Mouse (Mus musculus) C2C12 (cell line): ENCODE results near the gene Acvr1. TPM values are rescaled to one million over a fixed set of nuclear protein-coding genes. Genes with fewer than 3 reads are reported as not detected.

ENCODE experiments used
- H3K27me3 ChIP-seq: one replicate; pipeline ENCODE4 v1.6.1; 2011; ENCODE audit not compliant: control insufficient read depth, insufficient read depth, insufficient read length
- H3K36me3 ChIP-seq: one replicate; pipeline ENCODE4 v1.6.1; 2011; ENCODE audit not compliant: control insufficient read depth, insufficient read depth
- H3K4me3 ChIP-seq: one replicate; pipeline ENCODE4 v1.5.1; 2011; ENCODE audit warnings: mild to moderate bottlenecking, control low read depth; ENCODE audit not compliant: poor library complexity, insufficient read depth, severe bottlenecking
- H3K79me2 ChIP-seq: one replicate; pipeline ENCODE4 v1.6.1; 2011; ENCODE audit not compliant: control insufficient read depth, insufficient read depth
- H3K79me3 ChIP-seq: one replicate; pipeline ENCODE4 v1.6.1; 2011; ENCODE audit warnings: low read depth, control low read depth
- H3ac ChIP-seq: one replicate; pipeline ENCODE3; 2011; ENCODE audit warnings: low read depth; ENCODE audit not compliant: control insufficient read depth, insufficient read length
- CEBPB ChIP-seq: IDR thresholded peaks from one replicate; pipeline ENCODE4 v1.6.1; 2011; ENCODE audit warnings: low read depth, mild to moderate bottlenecking, control low read depth, moderate library complexity
- CTCF ChIP-seq: IDR thresholded peaks from one replicate; pipeline ENCODE4 v1.5.1; 2011; ENCODE audit not compliant: control insufficient read depth, insufficient read depth, insufficient read length
- FOSL1 ChIP-seq: IDR thresholded peaks from one replicate; pipeline ENCODE4 v1.8.0; 2011; ENCODE audit warnings: mild to moderate bottlenecking, low read length; ENCODE audit not compliant: poor library complexity, insufficient read depth, severe bottlenecking
- MAX ChIP-seq: IDR thresholded peaks from one replicate; pipeline ENCODE4 v1.6.1; 2011; ENCODE audit warnings: mild to moderate bottlenecking, control low read depth
- MYOD1 ChIP-seq: IDR thresholded peaks from one replicate; pipeline ENCODE4 v1.6.1; 2011; ENCODE audit warnings: low read depth; ENCODE audit not compliant: control insufficient read depth, insufficient read length
- MYOG ChIP-seq: IDR thresholded peaks from one replicate; pipeline ENCODE4 v1.6.1; 2011; ENCODE audit not compliant: control insufficient read depth, insufficient read length; ENCODE audit errors: extremely low read depth
- USF1 ChIP-seq: IDR thresholded peaks from one replicate; pipeline ENCODE4 v1.6.1; 2011; ENCODE audit warnings: low read depth, mild to moderate bottlenecking, control low read depth, moderate library complexity
- polyA plus RNA-seq: library from polyadenylated mRNA; unstranded; fragments of >200 nt; fragmentation: generic; extraction: Trizol; gene quantifications from one replicate; pipeline ENCODE4 v1.2.1, GENCODE M21; 2012; ENCODE audit warnings: missing spikeins

Acvr1 gene
- polyA plus RNA-seq, 1 experiment = 37.2 TPM

DNA sequence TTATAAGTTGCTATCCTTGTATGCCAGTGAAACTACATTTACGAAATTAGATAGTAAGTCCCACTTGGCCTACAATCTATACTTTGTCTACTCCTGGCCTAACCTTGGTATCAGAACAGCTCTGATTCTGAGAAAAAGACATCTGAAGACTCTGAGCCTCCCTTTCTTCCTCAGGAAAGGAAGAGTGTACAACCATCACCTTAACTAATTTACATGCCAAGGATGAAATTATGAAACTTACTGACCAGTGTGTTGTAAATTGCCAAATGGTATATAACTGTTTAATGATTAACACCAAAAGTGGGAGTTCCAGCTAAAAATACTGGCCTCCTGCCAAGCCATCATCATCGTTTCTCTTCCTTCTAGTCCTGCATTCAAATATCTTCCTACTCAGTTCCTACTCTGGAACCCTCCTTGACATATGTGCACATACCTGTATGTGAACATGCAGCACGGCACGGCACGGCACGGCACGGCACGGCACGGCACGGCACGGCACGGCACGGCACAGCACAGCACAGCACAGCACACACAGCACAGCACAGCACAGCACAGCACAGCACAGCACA is 141.4 kb downstream of the Acvr1 start:
- Histone ChIP-seq H3K4me3 (no peak overlapping the region), H3K79me2 (no peaks in the 10 kb centered on the region), H3ac (no peak overlapping the region), H3K36me3 (no peaks in the 10 kb centered on the region), H3K79me3 (no peaks in the 10 kb centered on the region), H3K27me3 (no peaks in the 10 kb centered on the region)
- TF ChIP-seq MAX (no peak), USF1 (no peak), CEBPB (no peak), FOSL1 (no peak), MYOG (no peak), CTCF (no peak), MYOD1 (no peak)

DNA sequence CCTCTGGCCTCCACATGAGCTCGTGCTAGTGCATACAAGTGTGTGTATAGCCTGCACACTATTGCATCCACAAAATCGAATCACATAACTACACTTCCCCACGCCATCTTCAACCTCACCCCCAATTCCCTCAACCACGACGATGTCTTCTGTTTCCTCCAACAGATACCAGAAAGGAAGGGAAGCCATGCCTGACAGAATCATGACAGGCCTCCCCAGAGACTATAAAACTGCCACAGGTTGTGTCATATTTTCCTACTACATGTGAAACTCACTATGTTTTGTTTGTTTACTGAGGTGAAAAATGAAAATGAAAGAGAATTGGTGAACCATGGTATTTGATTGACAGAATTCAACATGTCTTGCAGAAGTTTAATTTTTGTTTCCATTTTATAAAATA is 143.6 kb downstream of the Acvr1 start:
- no peaks in the 10 kb centered on the region for H3K79me3 ChIP-seq

DNA sequence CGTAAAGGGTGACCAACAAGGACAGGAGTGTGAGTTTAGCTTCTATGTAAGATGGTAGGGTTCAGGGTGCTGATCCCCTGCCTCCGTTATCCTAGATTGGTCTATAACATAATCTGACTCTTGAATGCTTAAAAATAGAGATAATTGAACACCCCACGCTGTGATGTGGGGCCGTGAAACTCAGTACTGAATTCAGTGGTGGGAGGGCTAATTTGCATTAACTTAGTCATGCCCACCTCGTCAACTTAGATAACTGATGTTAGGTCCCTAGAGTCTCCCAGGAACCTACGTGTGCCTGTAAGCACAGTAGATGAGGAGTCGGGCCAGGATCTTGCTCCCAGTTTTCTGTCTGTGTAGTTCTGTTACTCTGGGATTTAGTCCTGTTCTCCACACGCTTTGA is 147.4 kb downstream of the Acvr1 start:
- Histone ChIP-seq H3K36me3 (no peaks in the 10 kb centered on the region), H3K79me3 (no peaks in the 10 kb centered on the region), H3K27me3 (no peaks in the 10 kb centered on the region), H3ac (no peak overlapping the region), H3K79me2 (no peaks in the 10 kb centered on the region), H3K4me3 (no peak overlapping the region)
- TF ChIP-seq CEBPB = no peak
- TF ChIP-seq MYOD1 = no peak
- TF ChIP-seq CTCF = no peak
- no peak for TF ChIP-seq USF1
- no peak for TF ChIP-seq FOSL1
- TF ChIP-seq MAX = no peak
- TF ChIP-seq MYOG = no peak

More for the DNA sequence above, 143.6 kb downstream of the Acvr1 start:
- no peaks in the 10 kb centered on the region for H3K27me3 ChIP-seq
- no peaks in the 10 kb centered on the region for H3K79me2 ChIP-seq
- H3ac ChIP-seq = no peak overlapping the region
- no peak overlapping the region for H3K4me3 ChIP-seq
- TF ChIP-seq FOSL1 = no peak
- TF ChIP-seq MYOG = no peak
- no peak for TF ChIP-seq MAX
- no peak for TF ChIP-seq CTCF
- TF ChIP-seq MYOD1 = no peak
- no peak for TF ChIP-seq CEBPB
- TF ChIP-seq USF1 = no peak
- no peaks in the 10 kb centered on the region for H3K36me3 ChIP-seq

DNA sequence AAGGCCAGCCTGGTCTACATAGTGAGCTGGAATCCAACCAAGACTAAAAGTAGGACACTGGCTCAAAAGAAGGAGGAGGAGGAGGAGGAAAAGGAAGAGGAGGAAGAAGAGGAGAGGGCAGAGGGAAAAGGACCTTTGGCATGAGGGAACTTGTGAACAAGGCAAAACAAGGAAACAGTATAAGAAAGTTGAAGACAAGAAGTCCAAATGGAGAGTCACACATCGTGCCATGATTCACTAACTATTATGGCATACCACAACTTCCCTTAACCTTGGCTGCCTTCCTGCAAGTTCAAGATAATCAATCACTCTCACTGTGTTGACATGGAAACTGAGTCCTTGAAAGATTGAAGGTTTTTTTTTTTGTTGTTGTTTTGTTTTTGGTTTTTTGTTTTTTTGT is 148.8 kb downstream of the Acvr1 start:
- Histone ChIP-seq H3K36me3 (no peaks in the 10 kb centered on the region), H3K79me2 (no peaks in the 10 kb centered on the region), H3K4me3 (no peak overlapping the region), H3K27me3 (no peaks in the 10 kb centered on the region), H3ac (no peak overlapping the region), H3K79me3 (no peaks in the 10 kb centered on the region)
- TF ChIP-seq MYOG = no peak
- no peak for TF ChIP-seq USF1
- no peak for TF ChIP-seq FOSL1
- no peak for TF ChIP-seq CTCF
- no peak for TF ChIP-seq CEBPB
- no peak for TF ChIP-seq MYOD1
- TF ChIP-seq MAX = no peak

DNA sequence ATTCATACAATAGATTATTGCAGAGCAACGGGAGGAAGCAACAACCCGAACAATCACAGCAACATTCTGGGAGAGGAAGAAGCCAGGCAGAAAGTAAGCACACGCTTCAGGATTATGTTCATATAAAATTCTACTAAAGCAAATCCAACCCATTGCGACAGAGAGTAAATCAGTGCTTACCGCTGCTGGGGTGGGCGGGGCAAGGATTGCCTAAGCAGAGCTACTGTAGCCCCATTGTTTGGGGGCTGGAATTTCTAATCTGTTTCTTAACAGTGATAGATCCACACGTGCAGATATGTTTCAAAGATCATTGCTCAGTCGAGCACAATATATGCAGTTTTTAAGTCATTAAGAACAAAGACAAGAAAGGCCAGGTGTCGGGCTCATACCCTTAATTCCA is 149.3 kb downstream of the Acvr1 start:
- no peak for TF ChIP-seq CEBPB
- Histone ChIP-seq H3ac (no peak overlapping the region), H3K27me3 (no peaks in the 10 kb centered on the region), H3K79me3 (no peaks in the 10 kb centered on the region), H3K36me3 (no peaks in the 10 kb centered on the region), H3K4me3 (no peak overlapping the region), H3K79me2 (no peaks in the 10 kb centered on the region)

DNA sequence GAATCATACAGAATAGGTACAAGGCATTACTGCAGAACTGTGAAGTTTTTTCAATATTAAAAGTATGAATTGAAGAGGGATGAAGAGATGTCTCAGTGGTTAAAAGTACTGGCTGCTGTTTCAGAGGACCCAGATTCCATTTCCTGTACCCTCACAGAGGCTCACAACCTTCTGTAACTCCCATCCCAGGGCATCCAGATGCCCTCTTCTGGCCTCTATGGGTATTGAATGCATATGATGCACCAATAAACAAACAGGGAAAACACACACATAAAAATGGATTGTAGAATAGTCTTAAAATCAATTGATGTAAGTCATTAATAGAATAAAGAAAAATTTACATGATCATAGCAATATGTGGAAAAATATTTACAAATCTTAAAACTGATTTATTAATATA is 151.9 kb downstream of the Acvr1 start:
- Histone ChIP-seq H3K36me3 (no peaks in the 10 kb centered on the region), H3K79me3 (no peaks in the 10 kb centered on the region), H3K4me3 (no peak overlapping the region), H3K79me2 (no peaks in the 10 kb centered on the region), H3K27me3 (no peaks in the 10 kb centered on the region), H3ac (no peak overlapping the region)
- TF ChIP-seq FOSL1 = no peak
- no peak for TF ChIP-seq CTCF
- TF ChIP-seq MYOG = no peak
- TF ChIP-seq MYOD1 = no peak
- TF ChIP-seq MAX = no peak
- TF ChIP-seq CEBPB = no peak
- TF ChIP-seq USF1 = no peak
